Mouse (Mus musculus): Measurements from ENCODE around the gene Krt9. TPM values are rescaled to one million over a fixed set of nuclear protein-coding genes. Genes with fewer than 3 reads are reported as not detected.

Krt9 gene
- polyA plus RNA-seq, 1 experiment = 6.4 TPM

GRCm38 (mm10) chr11:100191820-100192219 is 1.2 kb downstream of the Krt9 start:
- no peak overlapping the region for H3K27ac ChIP-seq (ENCODE audit: insufficient read depth, low read length)
- TF ChIP-seq POLR2A (IDR thresholded peaks at IDR 0.05; ENCODE audit: extremely low read depth, insufficient read depth, low read length) (no peak), CTCF (IDR thresholded peaks at IDR 0.05; ENCODE audit: extremely low read depth, insufficient read depth, low read length) (no peak)
- H3K4me1 ChIP-seq (ENCODE audit: control insufficient read depth, insufficient read depth, low read length) = peaks cover 9% of the 10 kb centered on the region
- no peak overlapping the region for H3K4me3 ChIP-seq (ENCODE audit: insufficient read depth, low read length)

GRCm38 (mm10) chr11:100186736-100187135 is 6.3 kb downstream of the Krt9 start:
- Histone ChIP-seq H3K4me3 (ENCODE audit: insufficient read depth, low read length) (no peak overlapping the region), H3K27ac (ENCODE audit: insufficient read depth, low read length) (no peak overlapping the region), H3K4me1 (ENCODE audit: control insufficient read depth, insufficient read depth, low read length) (0 out of 2 replicates have a peak, but pooled peaks cover 4% of the 10 kb centered on the region)
- TF ChIP-seq CTCF (IDR thresholded peaks at IDR 0.05; ENCODE audit: extremely low read depth, insufficient read depth, low read length) (no peak), POLR2A (IDR thresholded peaks at IDR 0.05; ENCODE audit: extremely low read depth, insufficient read depth, low read length) (no peak)

- no peak for TF ChIP-seq CTCF (IDR thresholded peaks at IDR 0.05; ENCODE audit: extremely low read depth, insufficient read depth, low read length)
- TF ChIP-seq POLR2A (IDR thresholded peaks at IDR 0.05; ENCODE audit: extremely low read depth, insufficient read depth, low read length) = no peak
- H3K27ac ChIP-seq (ENCODE audit: insufficient read depth, low read length) = no peak overlapping the region
Observed at GRCm38 (mm10) chr11:100181725-100182124, 11.3 kb downstream of the Krt9 start.

GRCm38 (mm10) chr11:100179260-100179659 is 13.8 kb downstream of the Krt9 start:
- Histone ChIP-seq H3K27ac (ENCODE audit: insufficient read depth, low read length) (no peak overlapping the region), H3K4me3 (ENCODE audit: insufficient read depth, low read length) (no peak overlapping the region), H3K4me1 (ENCODE audit: control insufficient read depth, insufficient read depth, low read length) (peaks cover 5% of the 10 kb centered on the region; the same call in 1 of the 2 replicates)
- no peak for TF ChIP-seq POLR2A (IDR thresholded peaks at IDR 0.05; ENCODE audit: extremely low read depth, insufficient read depth, low read length)

More at GRCm38 (mm10) chr11:100181725-100182124, 11.3 kb downstream of the Krt9 start:
- Histone ChIP-seq H3K4me1 (ENCODE audit: control insufficient read depth, insufficient read depth, low read length) (peaks cover 5% of the 10 kb centered on the region; the same call in 1 of the 2 replicates), H3K4me3 (ENCODE audit: insufficient read depth, low read length) (no peak overlapping the region)

- Histone ChIP-seq H3K4me3 (ENCODE audit: insufficient read depth, low read length) (no peak overlapping the region), H3K27ac (ENCODE audit: insufficient read depth, low read length) (no peak overlapping the region), H3K4me1 (ENCODE audit: control insufficient read depth, insufficient read depth, low read length) (peaks cover 5% of the 10 kb centered on the region; the same call in 1 of the 2 replicates)
- TF ChIP-seq POLR2A (IDR thresholded peaks at IDR 0.05; ENCODE audit: extremely low read depth, insufficient read depth, low read length) (no peak), CTCF (IDR thresholded peaks at IDR 0.05; ENCODE audit: extremely low read depth, insufficient read depth, low read length) (no peak)
Observed at GRCm38 (mm10) chr11:100178307-100178706, 14.7 kb downstream of the Krt9 start.

GRCm38 (mm10) chr11:100176791-100177190 is 16.3 kb downstream of the Krt9 start:
- H3K4me1 ChIP-seq (ENCODE audit: control insufficient read depth, insufficient read depth, low read length) = peaks cover 5% of the 10 kb centered on the region; the same call in 1 of the 2 replicates
- no peak overlapping the region for H3K27ac ChIP-seq (ENCODE audit: insufficient read depth, low read length)
- no peak overlapping the region for H3K4me3 ChIP-seq (ENCODE audit: insufficient read depth, low read length)
- TF ChIP-seq POLR2A (IDR thresholded peaks at IDR 0.05; ENCODE audit: extremely low read depth, insufficient read depth, low read length) (no peak), CTCF (IDR thresholded peaks at IDR 0.05; ENCODE audit: extremely low read depth, insufficient read depth, low read length) (no peak)

- H3K4me1 ChIP-seq (ENCODE audit: control insufficient read depth, insufficient read depth, low read length) = peaks cover 2% of the 10 kb centered on the region
- H3K27ac ChIP-seq (ENCODE audit: insufficient read depth, low read length) = no peak overlapping the region
- no peak overlapping the region for H3K4me3 ChIP-seq (ENCODE audit: insufficient read depth, low read length)
- TF ChIP-seq CTCF (IDR thresholded peaks at IDR 0.05; ENCODE audit: extremely low read depth, insufficient read depth, low read length) = peak; percentile 89
- TF ChIP-seq POLR2A (IDR thresholded peaks at IDR 0.05; ENCODE audit: extremely low read depth, insufficient read depth, low read length) = no peak
Observed at GRCm38 (mm10) chr11:100168765-100169762, 24.0 kb downstream of the Krt9 start.

GRCm38 (mm10) chr11:100168071-100168470 is 25.0 kb downstream of the Krt9 start:
- Histone ChIP-seq H3K4me1 (ENCODE audit: control insufficient read depth, insufficient read depth, low read length) (peaks cover 2% of the 10 kb centered on the region), H3K4me3 (ENCODE audit: insufficient read depth, low read length) (no peak overlapping the region), H3K27ac (ENCODE audit: insufficient read depth, low read length) (no peak overlapping the region)
- TF ChIP-seq CTCF (IDR thresholded peaks at IDR 0.05; ENCODE audit: extremely low read depth, insufficient read depth, low read length) = no peak
- no peak for TF ChIP-seq POLR2A (IDR thresholded peaks at IDR 0.05; ENCODE audit: extremely low read depth, insufficient read depth, low read length)

GRCm38 (mm10) chr11:100164392-100164791 is 28.7 kb downstream of the Krt9 start:
- Histone ChIP-seq H3K4me1 (ENCODE audit: control insufficient read depth, insufficient read depth, low read length) (peaks cover 2% of the 10 kb centered on the region), H3K27ac (ENCODE audit: insufficient read depth, low read length) (no peak overlapping the region)
- no peak for TF ChIP-seq POLR2A (IDR thresholded peaks at IDR 0.05; ENCODE audit: extremely low read depth, insufficient read depth, low read length)
- TF ChIP-seq CTCF (IDR thresholded peaks at IDR 0.05; ENCODE audit: extremely low read depth, insufficient read depth, low read length) = no peak

More at GRCm38 (mm10) chr11:100164392-100164791, 28.7 kb downstream of the Krt9 start:
- no peak overlapping the region for H3K4me3 ChIP-seq (ENCODE audit: insufficient read depth, low read length)
